Mouse (Mus musculus) limb, embryonic 12.5 days (tissue): ENCODE results near the gene Ube2k. TPM values are rescaled to one million over a fixed set of nuclear protein-coding genes. Genes with fewer than 3 reads are reported as not detected.
A peak's percentile ranks its signal among the peaks of the same experiment; 100 is the strongest.

ENCODE experiments used
- ATAC-seq: fragments of 200-750 bp; cut with Nextera tagmentation; 2 replicates; pipeline ENCODE4 v1.8.0; 2017; ENCODE audit warnings: low read depth, moderate TSS enrichment; ENCODE audit not compliant: insufficient number of reproducible peaks, insufficient read depth, low FRiP score, low TSS enrichment
- H3K27ac ChIP-seq: fragments of 300-500 bp; sonication (generic); 2 replicates; pipeline ENCODE4 v1.5.1; 2016; ENCODE audit warnings: mild to moderate bottlenecking, moderate library complexity
- H3K27me3 ChIP-seq: fragments of 300-500 bp; sonication (generic); 2 replicates; pipeline ENCODE4 v1.6.1; 2016; ENCODE audit warnings: mild to moderate bottlenecking, moderate library complexity
- H3K36me3 ChIP-seq: fragments of 300-500 bp; sonication (generic); 2 replicates; pipeline ENCODE4 v1.6.1; 2016; ENCODE audit warnings: mild to moderate bottlenecking, moderate library complexity
- H3K4me1 ChIP-seq: fragments of 300-500 bp; sonication (generic); replicated peaks from 2 replicates; pipeline ENCODE4 v1.6.1; 2016
- H3K4me2 ChIP-seq: fragments of 300-500 bp; sonication (generic); 2 replicates; pipeline ENCODE4 v1.6.1; 2016; ENCODE audit warnings: mild to moderate bottlenecking, moderate library complexity
- H3K4me3 ChIP-seq: fragments of 300-500 bp; sonication (generic); replicated peaks from 2 replicates; pipeline ENCODE4 v1.5.1; 2016; ENCODE audit warnings: mild to moderate bottlenecking
- H3K9ac ChIP-seq: fragments of 300-500 bp; sonication (generic); replicated peaks from 2 replicates; pipeline ENCODE4 v1.6.1; 2016; ENCODE audit warnings: mild to moderate bottlenecking, moderate library complexity
- H3K9me3 ChIP-seq: fragments of 300-500 bp; sonication (generic); 2 replicates; pipeline ENCODE4 v1.6.1; 2016; ENCODE audit warnings: mild to moderate bottlenecking, moderate library complexity
- WGBS: fragments of 180-500 bp; shearing (Covaris S2); methylation state at CpG from one replicate; pipeline ENCODE4 v1.1.7; 2016; 5-methylcytosine and 5-hydroxymethylcytosine counted together
- polyA plus RNA-seq: library from polyadenylated mRNA; unstranded; fragments of >200 nt; fragmentation: Nextera tagmentation; extraction: Ambion mirVana; gene quantifications from 2 replicates; pipeline ENCODE4 v1.2.1, GENCODE M21; 2016

Ube2k gene
- polyA plus RNA-seq = 213 and 217 TPM in 2 replicates

DNA sequence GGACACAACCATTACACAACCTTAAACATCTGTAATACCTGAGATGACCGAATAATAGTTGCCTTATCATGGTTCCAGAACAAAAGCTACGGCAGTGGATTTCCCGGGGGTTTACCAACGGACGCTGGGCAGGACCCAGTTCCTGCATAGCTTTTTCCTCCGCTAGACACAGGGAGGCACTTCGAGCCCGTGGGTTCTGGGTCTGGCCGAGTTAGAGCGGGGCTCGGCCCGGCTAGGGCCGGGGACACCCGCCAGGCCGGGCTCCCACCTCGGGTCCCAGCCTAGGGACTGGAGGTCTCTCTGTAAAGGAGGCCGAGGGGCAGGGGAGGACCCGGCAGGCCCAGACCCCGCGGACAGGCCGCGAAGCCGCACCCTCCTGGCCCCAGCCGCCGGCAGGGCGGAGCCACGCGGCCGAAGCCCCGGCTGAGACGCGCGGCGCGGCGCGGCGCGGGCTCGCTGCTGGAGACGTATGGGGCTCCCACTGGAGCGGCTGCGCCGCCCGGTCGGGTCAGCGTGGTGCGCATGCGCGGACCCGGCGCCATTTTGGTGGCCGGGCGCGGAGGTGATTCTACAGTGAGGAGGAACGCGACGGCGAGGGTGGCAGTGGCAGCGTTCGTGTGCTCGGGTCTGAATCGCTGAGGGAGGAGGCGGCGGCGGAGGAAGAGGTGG, at the start of gene Ube2k, which contains the start of gene Smim14:
Gene Ube2k (plus strand): TSS at position 483 of the 669 bp plus-strand sequence.
Gene Smim14 (minus strand): TSS at position 434 of the 669 bp plus-strand sequence.
- Histone ChIP-seq H3K4me2 (peak within 1 kb of the TSS; percentile 70), H3K36me3 (peaks cover 5% of the 10 kb centered on the region; the same call in 1 of the 2 replicates), H3K27me3 (no peaks in the 10 kb centered on the region), H3K9me3 (no peaks in the 10 kb centered on the region), H3K27ac (peak within 1 kb of the TSS; percentile 100), H3K4me3 (peak within 1 kb of the TSS; percentile 96), H3K9ac (peak within 1 kb of the TSS; percentile 98), H3K4me1 (peaks cover 8% of the 10 kb centered on the region)
- ATAC-seq = peak; percentile 97
- WGBS = under 1% methylated on average over 66 of the region's 66 CpGs

DNA sequence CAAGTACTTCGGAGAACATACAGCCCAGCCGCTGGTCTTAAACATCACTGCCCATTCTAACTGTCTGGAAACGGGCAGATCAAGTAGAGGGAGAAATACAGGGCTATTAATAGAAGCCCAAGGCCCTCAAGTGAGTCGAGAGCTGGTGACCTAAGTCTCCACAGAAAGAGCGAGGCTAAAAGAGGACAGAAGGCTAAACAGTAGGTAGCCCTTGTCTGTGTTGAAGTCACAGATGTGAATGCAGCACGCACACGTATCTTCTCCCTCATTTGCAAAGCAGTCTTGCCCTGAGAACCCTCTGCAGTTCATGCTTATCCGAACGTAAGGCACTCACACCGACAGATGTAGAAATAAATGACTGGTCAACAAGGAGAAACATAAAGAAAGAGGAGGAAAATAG, 49.7 kb upstream of the Ube2k start:
- ATAC-seq = no peak

DNA sequence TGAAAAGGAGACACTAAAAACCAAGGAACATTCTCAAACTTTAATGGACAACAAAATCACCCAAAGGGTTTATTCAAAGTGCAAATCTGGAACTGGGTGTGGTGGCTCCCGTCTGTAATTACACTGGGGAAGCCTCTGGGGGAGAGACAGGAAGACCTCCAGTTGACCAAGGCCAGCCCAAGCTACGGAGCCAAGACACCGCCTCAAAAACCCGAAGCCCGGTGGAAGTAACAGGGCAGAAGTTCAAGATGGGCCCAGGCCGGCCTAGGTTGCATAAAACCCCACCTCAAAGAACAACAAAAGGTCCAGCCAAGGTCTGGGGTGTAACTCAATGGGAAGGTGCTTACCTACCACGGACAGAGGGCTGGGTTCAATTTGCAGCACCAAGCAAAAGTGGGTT, 48.3 kb upstream of the Ube2k start:
- Histone ChIP-seq H3K36me3 (0 out of 2 replicates have a peak, but pooled peaks cover 7% of the 10 kb centered on the region), H3K9ac (no peak overlapping the region), H3K9me3 (no peaks in the 10 kb centered on the region), H3K27me3 (no peaks in the 10 kb centered on the region), H3K27ac (no peak overlapping the region), H3K4me3 (no peak overlapping the region), H3K4me1 (peaks cover 12% of the 10 kb centered on the region; the same call in 1 of the 2 replicates), H3K4me2 (no peak overlapping the region)
- WGBS = 83% methylated on average over 7 of the region's 7 CpGs
- ATAC-seq = no peak

More for the DNA sequence above, 49.7 kb upstream of the Ube2k start:
- Histone ChIP-seq H3K9ac (no peak overlapping the region), H3K9me3 (no peaks in the 10 kb centered on the region), H3K36me3 (0 out of 2 replicates have a peak, but pooled peaks cover 7% of the 10 kb centered on the region), H3K4me2 (no peak overlapping the region), H3K27ac (no peak overlapping the region), H3K4me1 (peaks cover 8% of the 10 kb centered on the region; the same call in 1 of the 2 replicates), H3K4me3 (no peak overlapping the region), H3K27me3 (no peaks in the 10 kb centered on the region)
- 86% methylated on average over 10 of the region's 10 CpGs for WGBS

DNA sequence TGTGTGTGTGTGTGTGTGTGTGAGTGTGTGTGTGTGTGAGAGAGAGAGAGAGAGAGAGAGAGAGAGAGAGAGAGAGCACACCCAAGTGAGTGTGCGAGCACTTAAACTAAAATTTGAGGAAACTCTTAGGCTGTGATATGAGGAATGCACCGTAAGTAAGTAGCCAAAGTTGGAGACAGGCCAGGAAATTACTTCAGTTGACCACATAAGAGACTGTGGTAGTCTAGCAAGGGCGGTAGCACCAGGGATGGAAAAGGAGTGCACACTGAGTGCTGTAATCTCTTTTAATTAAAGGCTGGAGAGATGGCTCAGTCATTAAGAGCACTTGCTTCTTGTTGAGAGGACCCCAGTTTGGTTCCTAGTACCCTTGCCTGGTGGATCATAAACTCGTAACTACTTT, 47.2 kb upstream of the Ube2k start:
- no peak for ATAC-seq
- no peaks in the 10 kb centered on the region for H3K9me3 ChIP-seq
- H3K9ac ChIP-seq = no peak overlapping the region
- no peak overlapping the region for H3K4me3 ChIP-seq
- peaks cover 12% of the 10 kb centered on the region; the same call in 1 of the 2 replicates for H3K4me1 ChIP-seq
- H3K27me3 ChIP-seq = no peaks in the 10 kb centered on the region
- WGBS = 79% methylated on average over 4 of the region's 4 CpGs
- H3K27ac ChIP-seq = no peak overlapping the region
- H3K4me2 ChIP-seq = no peak overlapping the region
- 0 out of 2 replicates have a peak, but pooled peaks cover 3% of the 10 kb centered on the region for H3K36me3 ChIP-seq

DNA sequence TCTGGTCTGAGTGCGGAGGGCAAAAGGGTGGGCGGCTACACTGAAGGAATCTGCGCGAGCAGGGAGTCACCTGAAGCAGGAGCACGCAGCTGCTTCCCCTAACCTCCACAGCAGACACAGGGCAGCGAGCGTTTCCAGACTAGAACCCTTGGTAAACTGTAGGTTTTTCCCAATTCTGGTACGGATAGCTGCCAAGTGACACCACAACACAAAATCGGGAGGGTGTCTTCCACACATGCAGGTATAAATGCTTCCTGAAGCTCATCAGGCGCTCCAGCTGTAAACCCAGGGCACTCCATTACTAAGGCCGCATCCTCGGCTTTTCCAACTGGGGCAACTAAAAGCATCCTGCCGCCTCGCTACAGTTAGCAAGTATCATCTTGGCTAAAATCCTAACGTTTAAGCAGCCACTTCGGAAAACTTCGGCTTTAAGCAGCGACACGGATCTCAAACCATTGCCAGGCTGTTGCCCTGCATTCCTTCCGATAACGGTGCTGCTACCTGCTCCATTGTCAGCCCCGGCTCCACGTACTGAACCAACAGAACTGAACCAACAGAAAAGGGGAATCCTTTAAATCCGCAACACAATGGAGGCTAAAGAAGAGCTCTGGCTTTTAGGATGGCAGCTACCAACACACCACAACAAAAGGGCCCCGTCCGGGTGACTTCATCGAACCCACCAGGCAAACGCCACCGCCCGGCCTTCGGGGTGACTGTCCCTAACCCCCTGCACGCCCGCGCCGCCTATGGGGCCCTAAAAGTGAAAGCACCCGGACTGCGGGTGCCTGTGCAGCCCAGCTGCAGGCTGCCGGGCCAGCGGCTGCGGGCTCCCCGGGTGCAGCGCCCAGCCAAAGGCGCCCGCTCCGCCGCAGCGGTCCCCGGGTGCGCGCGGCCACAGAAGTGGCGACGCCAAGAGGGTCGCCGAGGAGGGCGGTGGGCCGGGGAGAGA, 45.0 kb upstream of the Ube2k start:
- H3K4me1 ChIP-seq = peaks cover 12% of the 10 kb centered on the region; the same call in 1 of the 2 replicates

DNA sequence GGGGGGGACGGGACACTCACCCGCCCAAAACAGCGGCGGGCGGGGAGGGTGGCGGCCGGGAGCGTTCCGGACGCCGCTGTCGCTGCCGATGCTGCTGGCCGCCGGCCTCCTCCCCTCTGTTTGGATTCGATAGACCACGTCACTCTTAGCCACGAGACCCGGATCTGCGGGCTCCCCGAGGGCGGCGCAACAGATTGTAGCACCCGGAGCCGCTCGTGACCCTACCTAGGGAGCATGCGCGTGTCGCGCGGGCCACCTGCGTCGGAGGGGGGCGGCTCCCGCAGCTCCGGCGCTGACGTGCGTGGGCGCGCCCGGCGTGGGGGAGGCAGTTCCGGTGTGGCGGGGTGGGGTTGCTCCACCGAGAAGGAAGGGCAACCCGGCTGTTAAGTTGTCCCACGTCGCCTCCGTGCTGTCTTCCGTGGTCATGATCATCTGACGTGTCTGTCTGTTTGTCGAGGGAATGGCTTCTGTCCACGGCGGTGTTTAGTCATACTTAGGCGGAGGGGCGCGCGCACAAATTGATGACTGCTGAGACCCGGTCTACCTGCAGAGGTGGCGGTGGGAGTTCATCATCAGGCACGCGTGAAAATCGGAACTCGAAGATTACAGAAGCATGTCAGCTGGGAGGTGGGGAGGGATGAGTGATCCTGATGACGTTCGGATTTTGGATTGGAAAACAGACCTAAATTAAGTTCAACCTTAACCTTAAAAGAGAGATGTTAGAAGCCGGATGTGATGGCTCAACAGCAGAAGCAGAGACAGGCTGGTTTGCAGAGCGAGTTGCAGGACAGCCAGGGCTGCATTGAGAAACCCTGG, 44.1 kb upstream of the Ube2k start, which contains the start of gene Gm43552:
Gene Gm43552 (minus strand): TSS at position 118 of the 816 bp plus-strand sequence.
- peak within 1 kb of the TSS; percentile 95 for H3K27ac ChIP-seq

More for the DNA sequence above, 45.0 kb upstream of the Ube2k start:
- under 1% methylated on average over 57 of the region's 57 CpGs for WGBS
- peak overlapping the region; percentile 95 for H3K27ac ChIP-seq
- peak overlapping the region; percentile 95 for H3K4me3 ChIP-seq
- peak overlapping the region; percentile 77 for H3K4me2 ChIP-seq
- peak; percentile 74 for ATAC-seq
- H3K27me3 ChIP-seq = no peaks in the 10 kb centered on the region
- H3K9ac ChIP-seq = peak overlapping the region; percentile 94
- no peaks in the 10 kb centered on the region for H3K9me3 ChIP-seq
- 0 out of 2 replicates have a peak, but pooled peaks cover 3% of the 10 kb centered on the region for H3K36me3 ChIP-seq

DNA sequence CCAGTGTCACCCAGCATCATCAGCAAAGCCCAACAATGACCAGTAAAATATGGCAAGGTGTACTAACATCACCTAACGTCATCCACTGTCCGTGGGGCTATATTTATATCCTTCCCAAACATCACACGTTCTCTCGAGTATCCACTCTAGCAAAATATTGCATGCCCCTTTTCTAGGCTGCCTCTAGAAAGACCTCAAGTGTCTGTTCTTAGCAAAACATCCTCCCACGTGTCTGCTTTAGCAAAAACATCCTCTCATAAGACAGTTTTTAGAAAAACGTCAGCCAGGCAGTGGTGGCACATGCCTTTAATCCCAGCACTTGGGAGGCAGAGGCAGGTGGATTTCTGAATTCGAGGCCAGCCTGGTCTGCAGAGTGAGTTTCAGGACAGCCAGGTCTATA, 36.8 kb upstream of the Ube2k start:
- no peak for ATAC-seq
- no peak overlapping the region for H3K4me3 ChIP-seq
- no peaks in the 10 kb centered on the region for H3K27me3 ChIP-seq
- H3K36me3 ChIP-seq = no peaks in the 10 kb centered on the region
- H3K9me3 ChIP-seq = no peaks in the 10 kb centered on the region
- WGBS = 84% methylated on average over 7 of the region's 7 CpGs
- no peaks in the 10 kb centered on the region for H3K4me1 ChIP-seq
- no peak overlapping the region for H3K27ac ChIP-seq
- no peak overlapping the region for H3K9ac ChIP-seq
- H3K4me2 ChIP-seq = no peak overlapping the region

More for the DNA sequence above, 44.1 kb upstream of the Ube2k start, which contains the start of gene Gm43552:
- peak within 1 kb of the TSS; percentile 95 for H3K4me3 ChIP-seq
- 0 out of 2 replicates have a peak, but pooled peaks cover 3% of the 10 kb centered on the region for H3K36me3 ChIP-seq
- H3K4me2 ChIP-seq = peak within 1 kb of the TSS; percentile 77
- H3K4me1 ChIP-seq = peaks cover 12% of the 10 kb centered on the region; the same call in 1 of the 2 replicates
- under 1% methylated on average over 69 of the region's 69 CpGs for WGBS
- H3K9me3 ChIP-seq = no peaks in the 10 kb centered on the region
- peak within 1 kb of the TSS; percentile 94 for H3K9ac ChIP-seq
- ATAC-seq = peak; percentile 96
- no peaks in the 10 kb centered on the region for H3K27me3 ChIP-seq

DNA sequence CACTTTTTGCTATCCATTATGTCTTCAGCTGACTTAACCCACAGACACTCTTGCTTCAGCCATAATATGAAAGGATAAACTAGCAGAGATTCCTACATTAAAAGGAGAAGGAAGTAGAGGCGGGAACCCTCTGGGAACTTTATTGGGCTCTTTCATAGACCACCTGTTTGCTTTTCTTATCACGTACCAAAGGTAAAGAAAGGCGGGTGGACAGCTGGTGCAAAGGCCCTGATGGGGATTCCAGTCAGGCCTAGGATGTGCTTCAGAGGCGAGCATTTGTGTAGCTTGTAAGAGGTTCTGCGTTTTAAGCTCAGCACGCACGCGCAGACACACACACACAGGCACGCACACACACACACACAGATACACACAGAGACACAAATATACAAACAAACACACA, 35.6 kb upstream of the Ube2k start:
- no peak overlapping the region for H3K9ac ChIP-seq
- H3K4me3 ChIP-seq = no peak overlapping the region
- H3K9me3 ChIP-seq = no peaks in the 10 kb centered on the region
- H3K36me3 ChIP-seq = no peaks in the 10 kb centered on the region
- H3K4me1 ChIP-seq = no peaks in the 10 kb centered on the region
- WGBS = 85% methylated on average over 9 of the region's 9 CpGs
- no peak overlapping the region for H3K4me2 ChIP-seq
- no peaks in the 10 kb centered on the region for H3K27me3 ChIP-seq
- no peak for ATAC-seq
- H3K27ac ChIP-seq = no peak overlapping the region

DNA sequence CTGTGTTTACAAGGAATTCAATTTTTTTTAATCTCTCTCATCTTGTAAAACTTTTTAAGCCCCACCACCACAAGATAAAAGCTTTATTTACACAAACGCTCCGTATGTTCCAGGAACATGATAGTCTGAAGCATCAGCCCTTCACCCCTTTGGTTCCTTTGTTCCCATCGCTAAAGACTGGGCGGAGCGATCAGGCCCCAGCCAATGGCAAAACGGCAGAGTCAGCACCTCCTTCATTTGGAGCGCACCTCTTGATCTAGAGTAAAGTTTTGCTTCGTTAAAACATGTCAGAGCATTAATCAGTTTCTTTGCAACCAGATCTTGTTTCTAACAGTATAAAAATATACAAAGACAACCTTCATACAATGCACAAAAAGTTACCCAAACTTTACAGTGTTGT, 31.2 kb upstream of the Ube2k start:
- Histone ChIP-seq H3K4me1 (no peaks in the 10 kb centered on the region), H3K9me3 (no peaks in the 10 kb centered on the region), H3K36me3 (no peaks in the 10 kb centered on the region), H3K4me3 (peak overlapping the region; percentile 17; the same call in 1 of the 2 replicates), H3K27ac (no peak overlapping the region), H3K27me3 (no peaks in the 10 kb centered on the region), H3K4me2 (peak overlapping the region; percentile 42), H3K9ac (no peak overlapping the region)
- no peak for ATAC-seq
- 10% methylated on average over 8 of the region's 8 CpGs for WGBS

DNA sequence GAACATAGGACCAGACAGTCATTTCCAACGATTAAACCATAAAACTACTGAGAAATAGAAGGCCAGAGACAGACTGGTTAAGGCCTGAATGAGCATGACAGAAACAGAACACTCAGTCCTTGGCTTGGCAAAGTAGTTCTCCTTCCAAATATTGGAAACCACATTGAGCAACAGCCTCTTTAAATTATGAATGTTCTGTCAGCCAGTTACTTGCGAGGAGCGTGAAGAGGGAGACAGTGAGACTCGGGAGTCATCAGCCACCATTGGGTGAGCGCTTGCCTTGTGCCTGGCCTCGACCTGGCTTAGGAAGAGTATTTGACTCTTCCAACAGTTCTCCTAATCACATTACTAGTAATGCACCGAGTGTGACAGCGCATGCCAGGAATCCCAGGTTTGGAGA, 28.6 kb upstream of the Ube2k start:
- H3K9ac ChIP-seq = no peak overlapping the region
- WGBS = 78% methylated on average over 8 of the region's 8 CpGs
- no peaks in the 10 kb centered on the region for H3K9me3 ChIP-seq

More for the DNA sequence above, 28.6 kb upstream of the Ube2k start:
- no peak overlapping the region for H3K27ac ChIP-seq
- H3K4me1 ChIP-seq = no peaks in the 10 kb centered on the region
- H3K4me2 ChIP-seq = no peak overlapping the region
- ATAC-seq = no peak
- no peaks in the 10 kb centered on the region for H3K27me3 ChIP-seq
- H3K36me3 ChIP-seq = no peaks in the 10 kb centered on the region
- H3K4me3 ChIP-seq = no peak overlapping the region
